Mouse (Mus musculus): ENCODE results near the gene Pts. TPM values are rescaled to one million over a fixed set of nuclear protein-coding genes. Genes with fewer than 3 reads are reported as not detected.

Pts gene
- 40.5 TPM for total RNA-seq (2023)

DNA sequence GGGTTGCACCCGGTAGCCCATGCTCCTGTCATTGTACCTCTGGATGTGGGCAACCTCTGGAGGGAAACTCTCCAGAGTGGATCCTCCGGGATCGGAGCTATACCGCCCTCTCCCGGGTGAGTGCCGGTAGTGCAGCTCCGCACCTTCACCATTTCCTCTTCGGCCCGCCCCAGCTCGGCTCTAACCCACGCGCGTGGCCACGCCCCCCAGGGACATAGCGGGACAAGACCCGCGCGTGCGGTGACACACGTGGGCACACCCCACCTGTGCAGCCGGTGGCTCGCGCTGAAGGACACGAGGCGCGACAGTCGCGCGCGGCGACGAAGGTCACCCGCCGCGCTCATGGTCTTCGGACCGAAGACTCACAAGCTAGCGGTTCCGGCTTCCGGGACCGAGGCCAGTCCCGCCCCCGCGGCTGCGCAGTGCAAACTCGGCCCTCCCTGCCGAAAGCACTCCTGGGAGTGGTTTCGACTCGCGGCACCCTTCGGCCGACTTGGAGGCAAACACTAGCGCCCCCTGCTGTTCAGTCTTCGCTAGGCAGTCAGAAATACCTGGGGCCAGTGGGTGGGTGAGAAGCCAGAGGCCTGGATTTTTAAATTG lies at the start of gene Pts:
TSS of gene Pts (minus strand) at position 432 of the 600 bp plus-strand sequence.

DNA sequence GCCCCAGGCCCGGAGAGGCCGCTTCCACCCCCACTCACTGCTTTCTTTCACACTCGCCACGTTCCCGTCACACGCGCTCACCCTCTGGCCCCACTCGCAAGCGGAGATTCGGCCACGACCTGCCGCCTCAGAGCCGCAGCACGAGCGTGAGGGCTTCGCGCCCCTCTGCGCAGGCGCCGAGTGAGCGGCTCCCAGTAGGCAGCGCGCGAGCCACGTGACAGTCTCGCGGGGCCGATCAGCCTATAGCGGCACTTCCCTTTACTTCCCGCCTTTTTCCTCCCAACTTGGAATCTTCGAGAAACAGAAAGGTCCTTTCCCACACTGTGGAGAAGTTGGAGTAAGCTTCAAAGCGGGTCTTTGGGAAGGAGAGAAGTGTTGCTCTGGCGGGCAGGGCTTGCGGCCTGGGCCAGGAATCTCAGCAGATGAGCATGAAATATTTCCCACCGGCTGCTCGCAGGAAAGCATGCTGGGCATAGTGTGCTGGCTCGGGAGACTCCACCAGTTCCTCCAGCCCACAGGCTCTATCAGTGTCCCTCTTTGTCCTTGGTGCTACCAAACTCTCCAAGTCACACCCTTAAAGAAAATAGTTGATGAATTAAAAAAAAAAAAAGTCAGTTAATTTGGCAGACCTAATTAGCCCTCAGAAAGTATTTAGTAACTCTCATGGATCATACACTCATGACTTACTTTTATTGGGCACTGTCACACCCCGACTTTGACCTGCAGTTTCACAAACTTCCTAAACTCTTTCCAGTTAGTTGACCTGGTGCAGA lies 32.8 kb upstream of the Pts start, which contains the start of gene Tex12:
TSS of gene Tex12 (minus strand) at position 181 of the 773 bp plus-strand sequence.

DNA sequence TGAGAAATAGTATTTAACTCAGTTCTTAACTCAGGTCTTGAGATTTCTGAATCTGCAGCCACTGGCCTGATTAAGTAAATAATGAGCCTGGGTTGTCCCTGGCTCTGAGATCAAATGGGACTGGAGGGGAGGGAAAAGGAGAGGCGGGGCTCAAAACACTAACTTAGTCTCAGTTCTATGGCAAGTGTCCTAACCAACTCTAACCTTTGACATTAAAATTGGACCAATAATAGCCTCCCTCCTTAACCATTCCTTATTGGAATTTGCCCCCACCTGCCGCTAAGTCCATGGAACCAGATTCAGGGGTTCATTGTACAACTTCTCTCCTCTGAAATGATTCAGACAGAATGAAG lies 26.5 kb upstream of the Pts start, which contains the start of gene Bco2:
TSS of gene Bco2 (minus strand) at position 88 of the 353 bp plus-strand sequence.

DNA sequence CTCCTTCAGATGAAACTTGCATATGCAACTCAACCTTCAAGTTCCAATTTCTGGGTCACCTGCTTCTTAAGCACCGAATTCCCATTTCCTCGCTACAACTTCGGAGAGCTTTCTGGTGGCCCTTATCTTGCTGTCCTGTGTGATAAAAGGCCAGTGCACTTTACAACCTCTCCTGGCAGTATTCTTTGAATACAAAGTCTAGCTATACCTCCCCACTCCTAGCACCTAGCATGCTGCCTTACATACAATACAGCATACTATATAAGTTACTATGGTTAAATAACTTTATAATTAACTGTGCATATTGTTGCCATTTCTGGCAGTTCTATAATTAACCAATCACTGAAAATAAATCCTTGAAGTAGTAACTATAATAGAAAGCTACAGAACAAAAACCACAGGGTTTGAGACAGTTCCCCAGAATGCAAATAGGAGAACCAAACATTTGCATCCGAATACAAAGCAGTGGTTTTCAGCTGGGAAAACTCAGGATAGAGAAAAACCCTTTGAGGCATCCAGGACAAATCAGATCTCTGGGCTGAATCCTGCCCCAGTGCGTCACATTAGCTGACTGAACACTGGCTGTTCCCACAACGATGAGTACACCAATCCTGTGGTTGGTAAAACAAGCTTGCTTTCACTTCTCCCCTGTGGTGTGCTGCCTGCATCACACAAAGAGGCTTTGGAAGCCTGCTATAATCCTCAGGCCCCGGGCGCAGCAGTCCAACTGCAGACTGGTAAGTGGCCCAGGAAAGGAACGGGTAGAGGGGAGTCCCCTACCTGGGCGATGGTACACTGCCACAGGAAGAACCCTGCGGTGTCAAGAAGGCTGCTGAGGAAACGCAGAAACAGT lies 25.9 kb upstream of the Pts start, which contains the start of gene Il18:
TSS of gene Il18 (plus strand) at position 587 of the 853 bp plus-strand sequence.

DNA sequence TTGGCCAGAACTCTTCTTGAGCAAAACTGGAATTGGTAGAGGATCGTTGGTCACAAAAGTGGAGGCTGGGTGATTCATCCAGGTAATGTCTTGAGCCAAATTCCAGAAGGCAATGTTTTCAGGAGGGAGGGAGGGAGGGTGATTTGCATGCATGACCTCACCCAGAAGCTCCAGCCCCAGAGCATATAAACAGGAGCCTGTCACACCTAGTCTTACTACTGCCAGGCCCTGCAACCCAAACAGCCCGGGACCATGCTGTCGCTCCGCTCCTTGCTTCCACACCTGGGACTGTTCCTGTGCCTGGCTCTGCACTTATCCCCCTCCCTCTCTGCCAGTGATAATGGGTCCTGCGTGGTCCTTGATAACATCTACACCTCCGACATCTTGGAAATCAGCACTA lies 34.2 kb downstream of the Pts start, which contains the start of gene Plet1:
TSS of gene Plet1 (plus strand) at position 215 of the 400 bp plus-strand sequence.

Other genes with a start within 250 kb of the Pts start
- gene Rpl10-ps3, start 183.8 kb downstream of the Pts start, total RNA-seq (2023): 1,608 TPM
- gene Plet1, start 34.2 kb downstream of the Pts start, total RNA-seq (2023): not detected
- 2.3 TPM for gene Il18, start 26.1 kb upstream of the Pts start, total RNA-seq (2023)
- not detected for gene Bco2, start 26.5 kb upstream of the Pts start, total RNA-seq (2023)
- gene Tex12, start 32.6 kb upstream of the Pts start, total RNA-seq (2023): not detected
- gene Sdhd, start 75.1 kb upstream of the Pts start, total RNA-seq (2023): 52.9 TPM
- gene Timm8b, start 75.2 kb upstream of the Pts start, total RNA-seq (2023): 42.6 TPM
- 1.7 TPM for gene Pih1d2, start 88.6 kb upstream of the Pts start, total RNA-seq (2023)
- 32.5 TPM for gene Nkapd1, start 88.7 kb upstream of the Pts start, total RNA-seq (2023)
- 27.2 TPM for gene Dlat, start 131.1 kb upstream of the Pts start, total RNA-seq (2023)
- gene Dixdc1, start 210.8 kb upstream of the Pts start, total RNA-seq (2023): not detected
- not detected for gene 2310030G06Rik, start 217.8 kb upstream of the Pts start, total RNA-seq (2023)
- gene Cryab, start 222.6 kb upstream of the Pts start, total RNA-seq (2023): not detected
- not detected for gene Hspb2, start 223.6 kb upstream of the Pts start, total RNA-seq (2023)
- gene Fdxacb1, start 239.5 kb upstream of the Pts start, total RNA-seq (2023): 7.9 TPM
- 20.2 TPM for gene Alg9, start 246.3 kb upstream of the Pts start, total RNA-seq (2023)
- 11.1 TPM for gene 1110032A03Rik, start 246.8 kb upstream of the Pts start, total RNA-seq (2023)

Measured in CD4-positive naive resting alpha-beta T cell, adult 76 days (primary cell).